Comparison of ENCODE assay signal across 8 mouse cellular contexts in the genomic region with DNA sequence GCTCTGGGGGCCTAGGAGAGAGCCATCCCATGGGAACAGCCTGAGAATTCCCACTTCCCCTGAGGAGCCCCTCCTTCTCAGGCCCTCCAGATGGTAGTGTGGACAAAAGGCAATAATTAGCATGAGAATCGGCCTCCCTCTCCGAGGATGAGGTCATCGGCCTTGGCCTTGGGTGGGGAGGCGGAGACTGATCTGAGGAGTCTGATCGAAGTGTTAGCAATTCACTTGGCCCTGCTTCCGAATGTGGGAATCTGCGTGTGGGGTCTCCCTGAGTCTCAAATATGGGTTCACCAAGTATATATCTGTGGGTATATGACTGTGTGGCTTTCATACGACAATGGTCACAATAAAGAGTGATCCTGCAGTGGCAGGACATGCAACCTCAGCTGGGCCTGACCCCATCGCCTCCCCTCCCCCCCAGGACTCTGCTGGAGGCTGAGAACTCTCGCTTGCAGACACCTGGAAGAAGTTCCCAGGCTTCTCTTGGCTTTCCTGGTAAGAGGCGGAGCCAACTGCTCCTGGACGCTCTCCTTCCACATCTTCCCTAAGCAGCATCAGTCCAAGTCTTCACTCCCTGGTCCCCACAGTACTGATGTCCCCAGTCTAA. TPM values are rescaled to one million over a fixed set of nuclear protein-coding genes. Genes with fewer than 3 reads are reported as not detected.
DNase-seq lines count a peak whose midpoint lies in the region; ATAC-seq lines count a peak whose summit lies in the region.
"Had no signal": no experiment of that assay in that cellular context is flagged by ENCODE, and none has a peak within 500 bp of the region (broad histone marks: within the 10 kb centered on the region; RNA-seq: fewer than 3 reads in every experiment).

No protein-coding gene starts in this region.

- no peaks in the 10 kb centered on the region for H3K9me3 ChIP-seq in forebrain, embryonic 11.5 days (ENCODE audit: control insufficient read depth, low read length)
- no peaks in the 10 kb centered on the region for H3K9me3 ChIP-seq in hindbrain, embryonic 16.5 days (ENCODE audit: control insufficient read depth, low read length)
- no peaks in the 10 kb centered on the region for H3K9me3 ChIP-seq in neural tube, embryonic 12.5 days

- H3K9ac ChIP-seq in forebrain, embryonic 11.5 days (ENCODE audit: low read length): peak overlapping the region; percentile 95
- peak overlapping the region; percentile 41; the same call in 1 of the 2 replicates for H3K9ac ChIP-seq in hindbrain, embryonic 16.5 days (ENCODE audit: low read depth, low read length)
- H3K9ac ChIP-seq in neural tube, embryonic 12.5 days: peak overlapping the region; percentile 92

- peak overlapping the region; percentile 90 for H3K4me3 ChIP-seq in forebrain, embryonic 11.5 days (ENCODE audit: low read depth, low read length)
- H3K4me3 ChIP-seq in hindbrain, embryonic 16.5 days (ENCODE audit: low read length): peak overlapping the region; percentile 10
- H3K4me3 ChIP-seq in neural tube, embryonic 12.5 days: peak overlapping the region; percentile 78

- no peaks in the 10 kb centered on the region for H3K27me3 ChIP-seq in forebrain, embryonic 11.5 days (ENCODE audit: control insufficient read depth, insufficient read depth, low read length)
- H3K27me3 ChIP-seq in hindbrain, embryonic 16.5 days (replicated peaks; ENCODE audit: control insufficient read depth, insufficient read depth, low read length): no peaks in the 10 kb centered on the region; the same call in 1 of the 2 replicates
- no peaks in the 10 kb centered on the region for H3K27me3 ChIP-seq in neural tube, embryonic 12.5 days (replicated peaks)

- WGBS in forebrain, embryonic 11.5 days: 3% methylated on average over 12 of the region's 12 CpGs
- WGBS in hindbrain, embryonic 16.5 days: 11% methylated on average over 12 of the region's 12 CpGs
- WGBS in neural tube, embryonic 12.5 days: 8% methylated on average over 12 of the region's 12 CpGs

- H3K36me3 ChIP-seq in forebrain, embryonic 11.5 days (ENCODE audit: control insufficient read depth, insufficient read depth, low read length): peaks cover 20% of the 10 kb centered on the region
- H3K36me3 ChIP-seq in hindbrain, embryonic 16.5 days (ENCODE audit: control insufficient read depth, insufficient read depth, low read length): no peaks in the 10 kb centered on the region
- peaks cover 40% of the 10 kb centered on the region for H3K36me3 ChIP-seq in neural tube, embryonic 12.5 days

- DNase-seq in adrenal gland, postnatal 25 days: peak; percentile 55
- peak; percentile 89 for DNase-seq in forebrain, embryonic 11.5 days (ENCODE audit: low spot score)
- no peak for DNase-seq in thymus, postnatal 0 days (ENCODE audit: low spot score)
- DNase-seq in urinary bladder, adult 2 months (ENCODE audit: low spot score): no peak
- no peak for DNase-seq in c-Kit-positive CD71-positive TER-119-positive erythroid progenitor cells, embryonic 14.5 days (ENCODE audit: low spot score)

- H3K4me2 ChIP-seq in forebrain, embryonic 11.5 days (ENCODE audit: low read depth, low read length, severe bottlenecking): peak overlapping the region; percentile 85
- peak overlapping the region; percentile 79 for H3K4me2 ChIP-seq in hindbrain, embryonic 16.5 days (ENCODE audit: low read length)
- H3K4me2 ChIP-seq in neural tube, embryonic 12.5 days (replicated peaks): peak overlapping the region; percentile 94

- peaks cover 22% of the 10 kb centered on the region; the same call in 1 of the 2 replicates for H3K4me1 ChIP-seq in forebrain, embryonic 11.5 days (replicated peaks; ENCODE audit: control insufficient read depth, insufficient read depth, low read length)
- H3K4me1 ChIP-seq in hindbrain, embryonic 16.5 days (ENCODE audit: control insufficient read depth, insufficient read depth, low read depth, low read length): peaks cover 26% of the 10 kb centered on the region
- H3K4me1 ChIP-seq in neural tube, embryonic 12.5 days: peaks cover 51% of the 10 kb centered on the region

- ATAC-seq in forebrain, embryonic 11.5 days (replicated peaks; ENCODE audit: low FRiP score): peak; percentile 87
- ATAC-seq in hindbrain, embryonic 16.5 days: peak; percentile 45
- ATAC-seq in neural tube, embryonic 12.5 days (ENCODE audit: low FRiP score, low read depth): peak; percentile 67

- peak overlapping the region; percentile 99 for H3K27ac ChIP-seq in forebrain, embryonic 11.5 days (ENCODE audit: low read depth, low read length)
- H3K27ac ChIP-seq in hindbrain, embryonic 16.5 days (ENCODE audit: low read depth, low read length): peak overlapping the region; percentile 79
- H3K27ac ChIP-seq in neural tube, embryonic 12.5 days: peak overlapping the region; percentile 75

RNA-seq across cellular contexts. Expression of gene Nes, which starts 3.6 kb away (rescaled TPM):
- total RNA-seq in adrenal gland, postnatal 25 days (2021): 8.7 and 9.3 TPM in 2 replicates
- polyA plus RNA-seq in forebrain, embryonic 11.5 days (2014; fragmentation: Nextera tagmentation; extraction: Ambion mirVana): 92.0 and 99.9 TPM in 2 replicates
- 15.6 and 20.2 TPM in 2 replicates for polyA plus RNA-seq in hindbrain, embryonic 16.5 days (2015; fragmentation: Nextera tagmentation; extraction: Ambion mirVana)
- 140 and 169 TPM in 2 replicates for polyA plus RNA-seq in neural tube, embryonic 12.5 days (2016; fragmentation: Nextera tagmentation; extraction: Ambion mirVana)
- 3.2 and 4.5 TPM in 2 replicates for polyA plus RNA-seq in thymus, postnatal 0 days (2015; fragmentation: Nextera tagmentation; extraction: Ambion mirVana)
- polyA plus RNA-seq in urinary bladder, adult 2 months (2012; rRNA removed): 3.7 and 5.3 TPM in 2 replicates

RNA-seq across cellular contexts. Expression of gene Bcan, which starts 25.5 kb away (rescaled TPM):
- 62.8 and 74.9 TPM in 2 replicates for total RNA-seq in adrenal gland, postnatal 25 days (2021)
- 0.52 and 0.72 TPM in 2 replicates for polyA plus RNA-seq in forebrain, embryonic 11.5 days (2014; fragmentation: Nextera tagmentation; extraction: Ambion mirVana)
- polyA plus RNA-seq in hindbrain, embryonic 16.5 days (2015; fragmentation: Nextera tagmentation; extraction: Ambion mirVana): 150 and 186 TPM in 2 replicates
- polyA plus RNA-seq in neural tube, embryonic 12.5 days (2016; fragmentation: Nextera tagmentation; extraction: Ambion mirVana): 2.4 and 4.1 TPM in 2 replicates
- polyA plus RNA-seq in thymus, postnatal 0 days (2015; fragmentation: Nextera tagmentation; extraction: Ambion mirVana): 0.23 and 0.27 TPM in 2 replicates
- 0.15 and 0.28 TPM in 2 replicates for polyA plus RNA-seq in urinary bladder, adult 2 months (2012; rRNA removed)
- total RNA-seq: common myeloid progenitor, adult 5-6 weeks had no signal

RNA-seq across cellular contexts. Expression of gene Crabp2, which starts 26.0 kb away (rescaled TPM):
- not detected in 2 replicates for total RNA-seq in adrenal gland, postnatal 25 days (2021)
- polyA plus RNA-seq in forebrain, embryonic 11.5 days (2014; fragmentation: Nextera tagmentation; extraction: Ambion mirVana): 409 and 417 TPM in 2 replicates
- 49.1 and 52.4 TPM in 2 replicates for polyA plus RNA-seq in hindbrain, embryonic 16.5 days (2015; fragmentation: Nextera tagmentation; extraction: Ambion mirVana)
- 372 and 405 TPM in 2 replicates for polyA plus RNA-seq in neural tube, embryonic 12.5 days (2016; fragmentation: Nextera tagmentation; extraction: Ambion mirVana)
- polyA plus RNA-seq in thymus, postnatal 0 days (2015; fragmentation: Nextera tagmentation; extraction: Ambion mirVana): 35.5 and 38.1 TPM in 2 replicates
- 0.91 and 1.4 TPM in 2 replicates for polyA plus RNA-seq in urinary bladder, adult 2 months (2012; rRNA removed)

RNA-seq across cellular contexts. Expression of gene Rrnad1, which starts 44.0 kb away (rescaled TPM):
- total RNA-seq in adrenal gland, postnatal 25 days (2021): 17.9 and 24.1 TPM in 2 replicates
- polyA plus RNA-seq in forebrain, embryonic 11.5 days (2014; fragmentation: Nextera tagmentation; extraction: Ambion mirVana): 22.2 and 23.2 TPM in 2 replicates
- 20.5 and 24.8 TPM in 2 replicates for polyA plus RNA-seq in hindbrain, embryonic 16.5 days (2015; fragmentation: Nextera tagmentation; extraction: Ambion mirVana)
- polyA plus RNA-seq in neural tube, embryonic 12.5 days (2016; fragmentation: Nextera tagmentation; extraction: Ambion mirVana): 22.2 TPM in 2 replicates
- 15.7 and 16.6 TPM in 2 replicates for polyA plus RNA-seq in thymus, postnatal 0 days (2015; fragmentation: Nextera tagmentation; extraction: Ambion mirVana)
- 28.4 and 33.2 TPM in 2 replicates for polyA plus RNA-seq in urinary bladder, adult 2 months (2012; rRNA removed)

RNA-seq across cellular contexts. Expression of gene Isg20l2, which starts 44.4 kb away (rescaled TPM):
- 22.7 and 22.8 TPM in 2 replicates for total RNA-seq in adrenal gland, postnatal 25 days (2021)
- polyA plus RNA-seq in forebrain, embryonic 11.5 days (2014; fragmentation: Nextera tagmentation; extraction: Ambion mirVana): 73.9 and 78.7 TPM in 2 replicates
- polyA plus RNA-seq in hindbrain, embryonic 16.5 days (2015; fragmentation: Nextera tagmentation; extraction: Ambion mirVana): 22.7 and 28.9 TPM in 2 replicates
- 60.7 and 64.1 TPM in 2 replicates for polyA plus RNA-seq in neural tube, embryonic 12.5 days (2016; fragmentation: Nextera tagmentation; extraction: Ambion mirVana)
- polyA plus RNA-seq in thymus, postnatal 0 days (2015; fragmentation: Nextera tagmentation; extraction: Ambion mirVana): 58.9 and 61.4 TPM in 2 replicates
- polyA plus RNA-seq in urinary bladder, adult 2 months (2012; rRNA removed): 22.8 and 24.0 TPM in 2 replicates

Comparison
In these comparisons a context has a peak if more than half of its experiments do, and no peak if none do; other contexts are left out.
1. DNase-seq: peak in adrenal gland, postnatal 25 days (single experiment) and forebrain, embryonic 11.5 days (single experiment); none in thymus, postnatal 0 days (single experiment), urinary bladder, adult 2 months (single experiment) and c-Kit-positive CD71-positive TER-119-positive erythroid progenitor cells, embryonic 14.5 days (single experiment).
2. H3K4me3 ChIP-seq: peak in every context shown above with its lines; median percentile 90 in forebrain, embryonic 11.5 days; 78 in neural tube, embryonic 12.5 days; 10 in hindbrain, embryonic 16.5 days.
3. H3K9ac ChIP-seq: peak in every context shown above with its lines; median percentile 95 in forebrain, embryonic 11.5 days; 92 in neural tube, embryonic 12.5 days; 41 in hindbrain, embryonic 16.5 days.
4. RNA of gene Bcan, which starts 25.5 kb away (polyA plus RNA-seq): 150 to 186 TPM in hindbrain, embryonic 16.5 days; 2.4 to 4.1 TPM in neural tube, embryonic 12.5 days, 0.52 to 0.72 TPM in forebrain, embryonic 11.5 days, 0.15 to 0.28 TPM in urinary bladder, adult 2 months and 0.23 to 0.27 TPM in thymus, postnatal 0 days; every median in the first group is over 10 times any median in the second.
5. RNA of gene Crabp2, which starts 26.0 kb away (polyA plus RNA-seq): 409 to 417 TPM in forebrain, embryonic 11.5 days, 372 to 405 TPM in neural tube, embryonic 12.5 days, 49.1 to 52.4 TPM in hindbrain, embryonic 16.5 days and 35.5 to 38.1 TPM in thymus, postnatal 0 days; 0.91 to 1.4 TPM in urinary bladder, adult 2 months; every median in the first group is over 10 times any median in the second.
6. Peak in every context shown above with its lines, with median percentiles within 50 percentile points of each other: ATAC-seq, H3K27ac ChIP-seq and H3K4me2 ChIP-seq.